Mouse (Mus musculus): Measurements from ENCODE around the gene Kbtbd12. TPM values are rescaled to one million over a fixed set of nuclear protein-coding genes. Genes with fewer than 3 reads are reported as not detected.
A peak's percentile ranks its signal among the peaks of the same experiment; 100 is the strongest.

Gene Kbtbd12
- polyA plus RNA-seq, 1 experiment from 2014 or later: 0.33 TPM

DNA sequence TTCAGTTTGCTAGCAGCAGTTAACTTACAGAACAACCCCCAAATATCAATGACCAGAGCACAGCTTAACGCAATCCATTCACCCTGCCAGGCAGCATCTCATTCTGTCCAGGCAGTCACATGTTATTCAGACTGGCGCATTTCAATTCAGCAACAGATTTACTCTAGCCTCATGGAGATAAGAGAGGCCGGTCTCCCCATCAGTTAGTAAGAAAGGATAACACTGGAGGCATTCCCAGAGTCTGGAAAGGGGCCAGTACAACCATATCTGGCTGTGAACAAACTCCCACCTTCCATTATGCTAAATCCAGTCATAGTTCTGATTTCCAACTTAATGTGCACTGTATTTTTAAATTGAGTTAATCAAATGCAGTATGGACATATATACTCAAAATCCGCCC, 123.2 kb downstream of the Kbtbd12 start:
- WGBS: 87% methylated on average over 4 of the region's 4 CpGs
- Histone ChIP-seq H3K9ac (replicated peaks; ENCODE audit: low read length) (no peak overlapping the region), H3K27me3 (ENCODE audit: control insufficient read depth, insufficient read depth, low read length) (no peaks in the 10 kb centered on the region), H3K9me3 (ENCODE audit: control insufficient read depth, low read length) (no peaks in the 10 kb centered on the region), H3K27ac (replicated peaks; ENCODE audit: low read depth, low read length) (no peak overlapping the region), H3K36me3 (ENCODE audit: control insufficient read depth, insufficient read depth, low read length) (peaks cover 69% of the 10 kb centered on the region), H3K4me1 (ENCODE audit: control insufficient read depth, insufficient read depth, low read length) (peaks cover 15% of the 10 kb centered on the region), H3K4me2 (ENCODE audit: low read length) (no peak overlapping the region), H3K4me3 (replicated peaks; ENCODE audit: low read depth, low read length) (no peak overlapping the region)
- no peak for DNase-seq
- ATAC-seq (ENCODE audit: low FRiP score, low TSS enrichment): no peak

DNA sequence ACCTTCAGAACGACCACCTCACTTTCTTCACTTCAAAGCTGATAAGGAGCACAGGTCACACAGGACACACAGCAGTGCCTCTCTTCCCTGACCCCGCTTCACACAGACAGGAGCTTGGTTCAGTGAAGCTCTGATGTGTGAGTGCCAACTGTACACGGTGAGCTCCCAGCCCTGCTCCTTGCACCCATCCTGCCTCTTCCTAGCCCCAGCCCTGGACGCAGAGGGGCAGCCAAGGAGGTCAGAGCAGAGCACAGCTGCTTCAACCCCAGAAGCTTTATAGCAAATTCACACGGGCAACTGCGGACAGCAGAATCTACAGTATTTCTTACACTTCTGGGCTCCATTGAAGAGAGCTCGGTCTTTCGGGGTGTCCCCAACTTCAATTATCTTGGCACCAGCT, 123.8 kb downstream of the Kbtbd12 start:
- no peak overlapping the region for H3K27ac ChIP-seq (replicated peaks; ENCODE audit: low read depth, low read length)
- peaks cover 72% of the 10 kb centered on the region for H3K36me3 ChIP-seq (ENCODE audit: control insufficient read depth, insufficient read depth, low read length)
- no peak overlapping the region for H3K4me2 ChIP-seq (ENCODE audit: low read length)
- DNase-seq: no peak
- H3K9me3 ChIP-seq (ENCODE audit: control insufficient read depth, low read length): no peaks in the 10 kb centered on the region
- no peak overlapping the region for H3K9ac ChIP-seq (replicated peaks; ENCODE audit: low read length)
- no peak overlapping the region for H3K4me3 ChIP-seq (replicated peaks; ENCODE audit: low read depth, low read length)
- 95% methylated on average over 8 of the region's 8 CpGs for WGBS
- no peak for ATAC-seq (ENCODE audit: low FRiP score, low TSS enrichment)
- H3K4me1 ChIP-seq (ENCODE audit: control insufficient read depth, insufficient read depth, low read length): peaks cover 12% of the 10 kb centered on the region
- H3K27me3 ChIP-seq (ENCODE audit: control insufficient read depth, insufficient read depth, low read length): no peaks in the 10 kb centered on the region

GRCm38 (mm10) chr6:88503044-88503443, 134.7 kb downstream of the Kbtbd12 start:
- no peak for ATAC-seq (ENCODE audit: low FRiP score, low TSS enrichment)
- peaks cover 65% of the 10 kb centered on the region for H3K36me3 ChIP-seq (ENCODE audit: control insufficient read depth, insufficient read depth, low read length)

GRCm38 (mm10) chr6:88502030-88502970, 135.4 kb downstream of the Kbtbd12 start:
- Histone ChIP-seq H3K4me2 (ENCODE audit: low read length) (no peak overlapping the region), H3K27ac (replicated peaks; ENCODE audit: low read depth, low read length) (no peak overlapping the region), H3K27me3 (ENCODE audit: control insufficient read depth, insufficient read depth, low read length) (no peaks in the 10 kb centered on the region; the same call in 1 of the 2 replicates), H3K36me3 (ENCODE audit: control insufficient read depth, insufficient read depth, low read length) (peaks cover 65% of the 10 kb centered on the region), H3K9me3 (ENCODE audit: control insufficient read depth, low read length) (no peaks in the 10 kb centered on the region), H3K4me1 (ENCODE audit: control insufficient read depth, insufficient read depth, low read length) (0 out of 2 replicates have a peak, but pooled peaks cover 5% of the 10 kb centered on the region), H3K9ac (replicated peaks; ENCODE audit: low read length) (no peak overlapping the region), H3K4me3 (replicated peaks; ENCODE audit: low read depth, low read length) (no peak overlapping the region)
- DNase-seq: no peak
- no peak for ATAC-seq (ENCODE audit: low FRiP score, low TSS enrichment)
- WGBS: 85% methylated on average over 13 of the region's 13 CpGs

More at GRCm38 (mm10) chr6:88503044-88503443, 134.7 kb downstream of the Kbtbd12 start:
- H3K27me3 ChIP-seq (ENCODE audit: control insufficient read depth, insufficient read depth, low read length): no peaks in the 10 kb centered on the region; the same call in 1 of the 2 replicates
- no peaks in the 10 kb centered on the region for H3K9me3 ChIP-seq (ENCODE audit: control insufficient read depth, low read length)
- no peak for DNase-seq
- no peak overlapping the region for H3K9ac ChIP-seq (replicated peaks; ENCODE audit: low read length)
- H3K27ac ChIP-seq (replicated peaks; ENCODE audit: low read depth, low read length): no peak overlapping the region
- no peak overlapping the region for H3K4me2 ChIP-seq (ENCODE audit: low read length)
- 0 out of 2 replicates have a peak, but pooled peaks cover 5% of the 10 kb centered on the region for H3K4me1 ChIP-seq (ENCODE audit: control insufficient read depth, insufficient read depth, low read length)
- no peak overlapping the region for H3K4me3 ChIP-seq (replicated peaks; ENCODE audit: low read depth, low read length)
- WGBS: 90% methylated on average over 4 of the region's 4 CpGs

DNA sequence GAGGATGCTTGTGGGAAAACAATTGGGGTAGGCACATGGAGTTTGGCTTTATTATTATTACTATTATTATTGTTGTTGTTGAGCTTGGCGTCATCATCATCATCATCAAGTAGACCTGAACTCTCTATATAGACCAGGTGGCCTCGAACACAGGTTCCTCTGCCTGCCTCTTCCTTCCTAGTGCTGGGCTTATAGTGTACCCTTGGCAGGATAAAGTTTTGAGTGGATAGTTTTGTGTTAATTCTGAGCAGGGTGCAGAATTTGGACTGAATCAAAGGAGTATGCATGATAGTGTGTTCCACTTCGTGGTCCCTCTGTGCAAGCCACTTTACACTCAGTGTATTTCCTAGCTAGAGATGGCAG, 137.4 kb downstream of the Kbtbd12 start:
- DNase-seq: no peak
- H3K4me2 ChIP-seq (ENCODE audit: low read length): peak overlapping the region; percentile 97
- peak overlapping the region; percentile 79 for H3K9ac ChIP-seq (replicated peaks; ENCODE audit: low read length)
- H3K9me3 ChIP-seq (ENCODE audit: control insufficient read depth, low read length): no peaks in the 10 kb centered on the region
- H3K4me1 ChIP-seq (ENCODE audit: control insufficient read depth, insufficient read depth, low read length): 0 out of 2 replicates have a peak, but pooled peaks cover 5% of the 10 kb centered on the region
- H3K27me3 ChIP-seq (ENCODE audit: control insufficient read depth, insufficient read depth, low read length): no peaks in the 10 kb centered on the region; the same call in 1 of the 2 replicates
- H3K36me3 ChIP-seq (ENCODE audit: control insufficient read depth, insufficient read depth, low read length): peaks cover 52% of the 10 kb centered on the region
- H3K4me3 ChIP-seq (replicated peaks; ENCODE audit: low read depth, low read length): peak overlapping the region; percentile 53
- 11% methylated on average over 3 of the region's 3 CpGs for WGBS
- H3K27ac ChIP-seq (replicated peaks; ENCODE audit: low read depth, low read length): peak overlapping the region; percentile 66; the same call in 1 of the 2 replicates
- ATAC-seq (ENCODE audit: low FRiP score, low TSS enrichment): peak; percentile 22; the same call in 1 of the 2 replicates

- peak; percentile 92 for DNase-seq
- Histone ChIP-seq H3K9ac (replicated peaks; ENCODE audit: low read length) (peak overlapping the region; percentile 79), H3K9me3 (ENCODE audit: control insufficient read depth, low read length) (no peaks in the 10 kb centered on the region), H3K4me2 (ENCODE audit: low read length) (peak overlapping the region; percentile 97), H3K4me3 (replicated peaks; ENCODE audit: low read depth, low read length) (peak overlapping the region; percentile 53), H3K27me3 (ENCODE audit: control insufficient read depth, insufficient read depth, low read length) (no peaks in the 10 kb centered on the region; the same call in 1 of the 2 replicates), H3K36me3 (ENCODE audit: control insufficient read depth, insufficient read depth, low read length) (peaks cover 45% of the 10 kb centered on the region), H3K4me1 (ENCODE audit: control insufficient read depth, insufficient read depth, low read length) (0 out of 2 replicates have a peak, but pooled peaks cover 5% of the 10 kb centered on the region), H3K27ac (replicated peaks; ENCODE audit: low read depth, low read length) (peak overlapping the region; percentile 66)
- WGBS: 3% methylated on average over 76 of the region's 76 CpGs
- ATAC-seq (ENCODE audit: low FRiP score, low TSS enrichment): peak; percentile 76
These were observed 138.0 kb downstream of the Kbtbd12 start for GRCm38 (mm10) chr6:88499481-88500404.

Other genes with a start within 250 kb of the Kbtbd12 start
- 28.0 and 33.5 TPM in 2 replicates for gene Eefsec, start 191.4 kb downstream of the Kbtbd12 start, polyA plus RNA-seq (2014; fragmentation: Nextera tagmentation; extraction: Ambion mirVana)
- gene Ruvbl1, start 172.5 kb downstream of the Kbtbd12 start, polyA plus RNA-seq (2014; fragmentation: Nextera tagmentation; extraction: Ambion mirVana): 94.7 and 98.4 TPM in 2 replicates
- 136 and 157 TPM in 2 replicates for gene Sec61a1, start 119.0 kb downstream of the Kbtbd12 start, polyA plus RNA-seq (2014; fragmentation: Nextera tagmentation; extraction: Ambion mirVana)
- 21.5 and 24.7 TPM in 2 replicates for gene Mgll, start 86.5 kb upstream of the Kbtbd12 start, polyA plus RNA-seq (2014; fragmentation: Nextera tagmentation; extraction: Ambion mirVana)
- gene Abtb1, start 204.0 kb upstream of the Kbtbd12 start, polyA plus RNA-seq (2014; fragmentation: Nextera tagmentation; extraction: Ambion mirVana): 30.1 and 41.7 TPM in 2 replicates
- gene Podxl2, start 237.1 kb upstream of the Kbtbd12 start, polyA plus RNA-seq (2014; fragmentation: Nextera tagmentation; extraction: Ambion mirVana): 525 and 630 TPM in 2 replicates